Mouse (Mus musculus): ENCODE measurements around the gene Slc9a8.

GRCm38 (mm10) chr2:167470611-167471010 is 49.1 kb downstream of the Slc9a8 start:
- TF ChIP-seq CTCF (IDR thresholded peaks at IDR 0.05; ENCODE audit: extremely low read depth, insufficient read depth, insufficient read length, insufficient replicate concordance): no peak
- TF ChIP-seq POLR2A (IDR thresholded peaks at IDR 0.05; ENCODE audit: low read depth, low read length): no peak

All from spleen, adult 2 months (tissue).